Mouse (Mus musculus) testis, adult 2 months (tissue): ENCODE results near the gene Cep55. TPM values are rescaled to one million over a fixed set of nuclear protein-coding genes. Genes with fewer than 3 reads are reported as not detected.

ENCODE experiments used
- H3K27ac ChIP-seq: fragments of 200-500 bp; 2 replicates; pipeline ENCODE4 v1.5.1; 2012; ENCODE audit warnings: low read depth, low read length; ENCODE audit not compliant: control insufficient read depth, insufficient read depth
- H3K27me3 ChIP-seq: fragments of 200-500 bp; 2 replicates; pipeline ENCODE4 v1.6.1; 2012; ENCODE audit warnings: mild to moderate bottlenecking, low read length, moderate library complexity; ENCODE audit not compliant: control insufficient read depth, insufficient read depth
- H3K36me3 ChIP-seq: fragments of 200-500 bp; 2 replicates; pipeline ENCODE4 v1.6.1; 2012; ENCODE audit warnings: mild to moderate bottlenecking, low read length; ENCODE audit not compliant: control insufficient read depth, insufficient read depth
- H3K4me1 ChIP-seq: fragments of 200-500 bp; 2 replicates; pipeline ENCODE4 v1.6.1; 2012; ENCODE audit warnings: low read length; ENCODE audit not compliant: control insufficient read depth, insufficient read depth
- H3K4me3 ChIP-seq: fragments of 200-500 bp; 2 replicates; pipeline ENCODE4 v1.5.1; 2012; ENCODE audit warnings: low read depth, mild to moderate bottlenecking, low read length, moderate library complexity, mixed read lengths; ENCODE audit not compliant: control insufficient read depth
- CTCF ChIP-seq: fragments of 200-500 bp; IDR thresholded peaks from 2 replicates; pipeline ENCODE4 v1.5.1; 2012; ENCODE audit warnings: low read depth, mild to moderate bottlenecking, inconsistent platforms, low read length, moderate library complexity; ENCODE audit not compliant: control insufficient read depth, insufficient read depth, insufficient replicate concordance
- POLR2A ChIP-seq: fragments of 200-500 bp; IDR thresholded peaks from 2 replicates; pipeline ENCODE4 v1.6.1; 2012; ENCODE audit warnings: low read depth, mild to moderate bottlenecking, inconsistent platforms, low read length, moderate library complexity; ENCODE audit not compliant: control insufficient read depth
- polyA plus RNA-seq: library from polyadenylated mRNA; depleted of rRNA; stranded (reverse); fragments of >200 nt; gene quantifications from 2 replicates; pipeline ENCODE4 v1.2.3, GENCODE M21; 2012

The Cep55 gene
- polyA plus RNA-seq, 1 experiment = 11.6 TPM

GRCm38 (mm10) chr19:38025254-38026041 lies 29.4 kb upstream of the Cep55 start:
- peaks cover 8% of the 10 kb centered on the region for H3K4me1 ChIP-seq
- TF ChIP-seq POLR2A = no peak
- no peaks in the 10 kb centered on the region for H3K36me3 ChIP-seq
- H3K4me3 ChIP-seq = no peak overlapping the region
- H3K27ac ChIP-seq = no peak overlapping the region; the same call in 1 of the 2 replicates
- no peaks in the 10 kb centered on the region for H3K27me3 ChIP-seq

GRCm38 (mm10) chr19:38026211-38026624 lies 28.6 kb upstream of the Cep55 start:
- Histone ChIP-seq H3K27ac (peak overlapping the region; percentile 70), H3K27me3 (no peaks in the 10 kb centered on the region; the same call in 1 of the 2 replicates), H3K4me3 (no peak overlapping the region), H3K36me3 (no peaks in the 10 kb centered on the region), H3K4me1 (peaks cover 10% of the 10 kb centered on the region)
- TF ChIP-seq CTCF (no peak), POLR2A (no peak)

- Histone ChIP-seq H3K4me1 (peaks cover 12% of the 10 kb centered on the region), H3K4me3 (no peak overlapping the region), H3K36me3 (no peaks in the 10 kb centered on the region), H3K27me3 (no peaks in the 10 kb centered on the region; the same call in 1 of the 2 replicates), H3K27ac (peak overlapping the region; percentile 9; the same call in 1 of the 2 replicates)
- no peak for TF ChIP-seq POLR2A
- TF ChIP-seq CTCF = no peak
Observed at GRCm38 (mm10) chr19:38027389-38027788, 27.4 kb upstream of the Cep55 start.

- no peak for TF ChIP-seq CTCF
- no peak for TF ChIP-seq POLR2A
- Histone ChIP-seq H3K27ac (no peak overlapping the region), H3K27me3 (no peaks in the 10 kb centered on the region; the same call in 1 of the 2 replicates), H3K4me3 (no peak overlapping the region), H3K36me3 (no peaks in the 10 kb centered on the region), H3K4me1 (peaks cover 12% of the 10 kb centered on the region)
Observed at GRCm38 (mm10) chr19:38027881-38028521, 26.8 kb upstream of the Cep55 start.

GRCm38 (mm10) chr19:38029292-38029691 lies 25.5 kb upstream of the Cep55 start:
- Histone ChIP-seq H3K36me3 (no peaks in the 10 kb centered on the region), H3K27me3 (no peaks in the 10 kb centered on the region; the same call in 1 of the 2 replicates), H3K4me3 (no peak overlapping the region), H3K27ac (peak overlapping the region; percentile 41; the same call in 1 of the 2 replicates), H3K4me1 (peaks cover 12% of the 10 kb centered on the region)
- TF ChIP-seq POLR2A (no peak), CTCF (no peak)

GRCm38 (mm10) chr19:38029871-38030270 lies 24.9 kb upstream of the Cep55 start:
- no peaks in the 10 kb centered on the region for H3K36me3 ChIP-seq
- no peak for TF ChIP-seq CTCF
- no peak for TF ChIP-seq POLR2A
- H3K27ac ChIP-seq = peak overlapping the region; percentile 67; the same call in 1 of the 2 replicates
- no peak overlapping the region for H3K4me3 ChIP-seq
- H3K27me3 ChIP-seq = no peaks in the 10 kb centered on the region; the same call in 1 of the 2 replicates
- H3K4me1 ChIP-seq = peaks cover 12% of the 10 kb centered on the region

- Histone ChIP-seq H3K27me3 (no peaks in the 10 kb centered on the region; the same call in 1 of the 2 replicates), H3K4me3 (no peak overlapping the region), H3K27ac (no peak overlapping the region), H3K36me3 (no peaks in the 10 kb centered on the region), H3K4me1 (peaks cover 12% of the 10 kb centered on the region)
- TF ChIP-seq POLR2A (no peak), CTCF (no peak)
Observed at GRCm38 (mm10) chr19:38030673-38031137, 24.1 kb upstream of the Cep55 start.
